Mouse (Mus musculus): ENCODE measurements around the gene Ptges3l.
"Not testable (repeated sequence)": the region's sequence is repeated elsewhere in the genome, so short reads cannot be mapped to it uniquely, and the experiment has no call there.

The Ptges3l gene

GRCm38 (mm10) chr11:101418991-101419390, 6.1 kb downstream of the Ptges3l start:
- ChIA-PET CTCF (interaction anchor here (0.5 to 2.3 kb wide), 30 partner anchors 9 to 712 kb away, joined by 3 to 21 read pairs (median 5); partner anchors contain the start of genes Rpl27 (in 3 of the 4), Cntnap1 (in 1 of the 4), Plekhh3 (in 1 of the 4) and Tmem106a (in 1 of the 4)), POLR2A (interaction anchor here (0.6 to 11.9 kb wide), 28 partner anchors 8 to 239 kb away, joined by 3 to 179 read pairs (median 4); partner anchors contain the start of genes Rpl27 (in 4 of the 4), Aoc2 (in 1 of the 4), Cntd1 (in 1 of the 4) and Coa3 (in 1 of the 4))

- ChIA-PET CTCF (interaction anchor here in 3 of 4 experiments (0.8 to 2.7 kb wide), 6 partner anchors 22 to 116 kb away, joined by 3 to 10 read pairs (median 4); partner anchors contain the start of genes Becn1 (in 1 of the 3) and Rpl27 (in 1 of the 3)), POLR2A (interaction anchor here (0.6 to 11.9 kb wide), 28 partner anchors 8 to 225 kb away, joined by 3 to 179 read pairs (median 4); partner anchors contain the start of genes Rnd2 (in 3 of the 4), Rpl27 (in 3 of the 4), Nbr1 (in 2 of the 4) and Ptges3l (in 2 of the 4))
These were observed 7.9 kb downstream of the Ptges3l start, which contains the start of gene Aarsd1 for GRCm38 (mm10) chr11:101417101-101417855. TSS of gene Aarsd1 (minus strand) at chr11:101417615.

GRCm38 (mm10) chr11:101416433-101417100, 8.6 kb downstream of the Ptges3l start:
- ChIA-PET CTCF (interaction anchor here (0.6 to 2.7 kb wide), 19 partner anchors 8 to 486 kb away, joined by 3 to 11 read pairs (median 3); partner anchors contain the start of genes Rpl27 (in 3 of the 4), Ptges3l (in 2 of the 4), Rundc1 (in 2 of the 4) and Becn1 (in 1 of the 4)), POLR2A (interaction anchor here (0.6 to 11.9 kb wide), 34 partner anchors 8 to 1094 kb away, joined by 3 to 179 read pairs (median 4); partner anchors contain the start of genes Rnd2 (in 3 of the 4), Rpl27 (in 3 of the 4), Nbr1 (in 2 of the 4) and Ptges3l (in 2 of the 4))

GRCm38 (mm10) chr11:101415306-101415705, 9.8 kb downstream of the Ptges3l start:
- POLR2A ChIA-PET, result interaction anchor here in 3 of 4 experiments (0.7 to 11.9 kb wide), 9 partner anchors 9 to 194 kb away, joined by 3 to 179 read pairs (median 5); partner anchors contain the start of genes Rpl27 (in 3 of the 3), Ptges3l (in 2 of the 3), Rundc1 (in 2 of the 3) and Gm27029 (in 1 of the 3)

GRCm38 (mm10) chr11:101395110-101395509, 30.0 kb downstream of the Ptges3l start:
- POLR2A ChIA-PET, result interaction anchor here in 3 of 4 experiments (0.6 to 1.6 kb wide), 29 partner anchors 9 to 911 kb away, joined by 3 to 15 read pairs (median 3); partner anchors contain the start of genes Rpl27 (in 3 of the 3), Aoc2 (in 2 of the 3), Becn1 (in 1 of the 3) and Cntd1 (in 1 of the 3)
- CTCF ChIA-PET, result interaction anchor here (0.5 to 5.2 kb wide), 83 partner anchors 8 to 542 kb away, joined by 3 to 105 read pairs (median 5); partner anchors contain the start of genes Aoc2 (in 3 of the 4), Becn1 (in 2 of the 4), Rpl27 (in 2 of the 4) and Aarsd1 (in 1 of the 4)

More at GRCm38 (mm10) chr11:101415306-101415705, 9.8 kb downstream of the Ptges3l start:
- CTCF ChIA-PET, result interaction anchor here (1.1 to 2.7 kb wide), 7 partner anchors 10 to 113 kb away, joined by 3 to 11 read pairs (median 8); partner anchors contain the start of genes Rpl27 (in 2 of the 4), Becn1 (in 1 of the 4), Ptges3l (in 1 of the 4) and Rundc1 (in 1 of the 4)

GRCm38 (mm10) chr11:101381817-101382216, 43.3 kb downstream of the Ptges3l start:
- POLR2A ChIA-PET, result interaction anchor here (0.6 to 1.3 kb wide), 12 partner anchors 9 to 247 kb away, joined by 3 to 6 read pairs (median 3); partner anchors contain the start of genes Cntd1 (in 1 of the 4), Coa3 (in 1 of the 4) and Rpl27 (in 1 of the 4)

GRCm38 (mm10) chr11:101378926-101379325, 46.2 kb downstream of the Ptges3l start:
- ChIA-PET POLR2A (interaction anchor here in 2 of 4 experiments (0.6 to 1.0 kb wide), 3 partner anchors 32 to 77 kb away, joined by 3 to 5 read pairs (median 4); partner anchors contain the start of gene Aoc2 (in 1 of the 2)), CTCF (interaction anchor here in 1 of 4 experiments (0.7 kb wide), 1 partner anchor 907 kb away, joined by 3 read pairs; no protein-coding TSS in a partner anchor)

More at GRCm38 (mm10) chr11:101381817-101382216, 43.3 kb downstream of the Ptges3l start:
- CTCF ChIA-PET, result interaction anchor here (0.6 to 1.3 kb wide), 10 partner anchors 9 to 181 kb away, joined by 3 to 14 read pairs (median 4); partner anchors contain the start of gene Becn1 (in 1 of the 4)

- CTCF ChIA-PET, result interaction anchor here in 1 of 4 experiments (0.6 kb wide), 1 partner anchor 198 kb away, joined by 5 read pairs; no protein-coding TSS in a partner anchor
- POLR2A ChIA-PET, result not testable (repeated sequence)
These were observed 46.9 kb downstream of the Ptges3l start for GRCm38 (mm10) chr11:101378196-101378595.

GRCm38 (mm10) chr11:101374421-101374938, 50.7 kb downstream of the Ptges3l start:
- ChIA-PET POLR2A (interaction anchor here in 2 of 4 experiments (0.6 to 2.1 kb wide), 5 partner anchors 12 to 68 kb away, joined by 3 to 7 read pairs (median 4); partner anchors contain the start of gene Rpl27 (in 2 of the 2)), CTCF (interaction anchor here in 3 of 4 experiments (0.7 to 2.2 kb wide), 4 partner anchors 21 to 660 kb away, joined by 3 to 7 read pairs (median 3); no protein-coding TSS in a partner anchor)

- POLR2A ChIA-PET, result interaction anchor here in 1 of 4 experiments (0.8 kb wide), 1 partner anchor 10 kb away, joined by 4 read pairs; no protein-coding TSS in a partner anchor
- CTCF ChIA-PET, result interaction anchor here in 2 of 4 experiments (1.0 to 1.9 kb wide), 3 partner anchors 23 to 1072 kb away, joined by 3 to 5 read pairs (median 3); no protein-coding TSS in a partner anchor
These were observed 55.0 kb downstream of the Ptges3l start for GRCm38 (mm10) chr11:101370141-101370540.

Measured in embryonic stem cell, embryonic (primary cell).